Mouse (Mus musculus): Measurements from ENCODE around the gene Snrk. TPM values are rescaled to one million over a fixed set of nuclear protein-coding genes. Genes with fewer than 3 reads are reported as not detected.

Gene Snrk
- total and polyA plus RNA-seq, 3 experiments: 9.1 to 446 (median 10.7) TPM

DNA sequence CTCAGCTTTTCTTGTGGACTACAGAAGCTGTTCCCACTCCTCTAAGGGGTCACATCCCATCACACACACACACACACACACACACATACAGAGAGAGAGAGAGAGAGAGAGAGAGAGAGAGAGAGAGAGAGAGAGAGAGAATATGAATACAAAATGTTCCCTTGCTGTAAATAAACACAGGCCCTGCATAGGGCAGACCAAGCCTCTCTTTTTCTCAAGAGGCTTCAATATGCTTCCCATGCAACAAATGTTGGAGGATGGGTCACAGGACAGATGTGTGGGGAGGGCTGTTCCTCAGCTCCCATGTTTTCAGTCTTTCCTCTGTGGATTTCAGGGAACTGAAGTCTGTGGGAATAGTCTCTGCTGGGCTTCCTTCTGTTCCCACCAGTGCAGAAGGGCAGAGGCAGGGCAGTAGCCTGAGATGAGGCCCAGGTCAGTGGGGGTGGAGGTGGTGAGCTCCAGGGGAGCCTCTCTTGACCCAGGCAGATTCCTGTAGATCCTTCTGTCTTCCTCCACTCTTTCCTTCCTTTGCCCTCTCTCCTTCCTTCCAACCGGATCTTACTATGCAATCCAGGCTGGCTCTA lies 69.7 kb downstream of the Snrk start:
- no peaks in the 10 kb centered on the region for H3K36me3 ChIP-seq (ENCODE audit: control insufficient read depth in 1 of 2, insufficient read depth in 2 of 2, low read length in 2 of 2)
- no peaks in the 10 kb centered on the region for H3K27me3 ChIP-seq (ENCODE audit: control insufficient read depth in 1 of 2, insufficient read depth in 2 of 2, low read length in 2 of 2)
- no peak for TF ChIP-seq BHLHE40 (IDR thresholded peaks at IDR 0.05; ENCODE audit: borderline replicate concordance, low read depth, low read length)
- TF ChIP-seq RAD21 (IDR thresholded peaks at IDR 0.05; ENCODE audit: low read depth, low read length): no peak
- no peak for TF ChIP-seq ZC3H11A (IDR thresholded peaks at IDR 0.05; ENCODE audit: low read depth, low read length)
- no peak for TF ChIP-seq POLR2AphosphoS2 (IDR thresholded peaks at IDR 0.05; ENCODE audit: low read length)
- TF ChIP-seq MAFK (IDR thresholded peaks at IDR 0.05; ENCODE audit: borderline replicate concordance, low read depth, low read length): no peak
- no peak for TF ChIP-seq TAL1 (IDR thresholded peaks at IDR 0.05; ENCODE audit: low read length)
- no peak for TF ChIP-seq KAT2A (conservative IDR thresholded peaks at IDR 0.05; ENCODE audit: low read depth, low read length)
- no peak for TF ChIP-seq GATA1 (IDR thresholded peaks at IDR 0.05; ENCODE audit: low read depth, low read length)
- no peak overlapping the region for H3K27ac ChIP-seq (ENCODE audit: control insufficient read depth, low read depth, low read length)
- no peaks in the 10 kb centered on the region for H3K79me2 ChIP-seq (ENCODE audit: control insufficient read depth, insufficient read depth, low read length, poor library complexity)
- no peak overlapping the region for H3K4me3 ChIP-seq (ENCODE audit: control insufficient read depth in 1 of 2, insufficient read depth in 1 of 2, low read depth in 2 of 2, low read length in 2 of 2)
- no peak for DNase-seq (ENCODE audit: low read depth, low spot score)
- H3K4me1 ChIP-seq (ENCODE audit: control insufficient read depth in 1 of 2, insufficient read depth in 2 of 2, low read length in 2 of 2): no peaks in the 10 kb centered on the region
- H3K9ac ChIP-seq (ENCODE audit: control insufficient read depth, low read depth, low read length, poor library complexity, severe bottlenecking): no peak overlapping the region
- no peaks in the 10 kb centered on the region for H3K9me3 ChIP-seq (replicated peaks; ENCODE audit: insufficient read depth, low read length)

DNA sequence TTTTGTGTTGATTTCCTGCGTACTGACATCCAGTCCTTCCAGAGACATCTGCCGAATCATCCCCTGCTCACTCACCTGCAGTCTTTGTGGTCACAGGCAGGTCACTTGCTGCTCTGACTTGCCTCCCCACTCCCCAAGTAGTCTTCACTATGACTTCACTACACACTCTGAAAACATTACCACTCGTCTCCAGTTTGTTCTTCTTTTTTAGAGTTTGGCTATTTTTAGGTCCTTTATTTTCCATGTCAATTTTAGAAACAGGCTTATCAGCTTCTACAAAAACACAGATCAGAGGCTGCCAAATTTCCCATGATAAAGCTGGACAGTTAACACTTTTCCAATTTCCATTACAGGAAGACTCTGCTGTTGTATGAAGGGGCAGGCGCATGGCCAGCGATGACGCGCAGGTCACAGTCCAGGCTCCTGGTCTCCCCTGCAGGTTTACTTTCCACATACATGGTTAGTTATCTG lies 70.4 kb downstream of the Snrk start:
- Histone ChIP-seq H3K9ac (ENCODE audit: control insufficient read depth, low read depth, low read length, poor library complexity, severe bottlenecking) (no peak overlapping the region), H3K27me3 (ENCODE audit: control insufficient read depth in 1 of 2, insufficient read depth in 2 of 2, low read length in 2 of 2) (no peaks in the 10 kb centered on the region), H3K79me2 (ENCODE audit: control insufficient read depth, insufficient read depth, low read length, poor library complexity) (no peaks in the 10 kb centered on the region), H3K4me1 (ENCODE audit: control insufficient read depth in 1 of 2, insufficient read depth in 2 of 2, low read length in 2 of 2) (no peaks in the 10 kb centered on the region), H3K9me3 (replicated peaks; ENCODE audit: insufficient read depth, low read length) (no peaks in the 10 kb centered on the region), H3K27ac (ENCODE audit: control insufficient read depth, low read depth, low read length) (no peak overlapping the region), H3K4me3 (ENCODE audit: control insufficient read depth in 1 of 2, insufficient read depth in 1 of 2, low read depth in 2 of 2, low read length in 2 of 2) (no peak overlapping the region), H3K36me3 (ENCODE audit: control insufficient read depth in 1 of 2, insufficient read depth in 2 of 2, low read length in 2 of 2) (no peaks in the 10 kb centered on the region)
- TF ChIP-seq MEF2A (IDR thresholded peaks at IDR 0.05; ENCODE audit: extremely low read depth, insufficient replicate concordance, low read depth, low read length, poor library complexity, severe bottlenecking) (peak; percentile 48; the same call in 1 of the 2 replicates), KAT2A (conservative IDR thresholded peaks at IDR 0.05; ENCODE audit: low read depth, low read length) (no peak), MAX (IDR thresholded peaks at IDR 0.05; ENCODE audit: low read length) (no peak)
- no peak for DNase-seq (ENCODE audit: low read depth, low spot score)

DNA sequence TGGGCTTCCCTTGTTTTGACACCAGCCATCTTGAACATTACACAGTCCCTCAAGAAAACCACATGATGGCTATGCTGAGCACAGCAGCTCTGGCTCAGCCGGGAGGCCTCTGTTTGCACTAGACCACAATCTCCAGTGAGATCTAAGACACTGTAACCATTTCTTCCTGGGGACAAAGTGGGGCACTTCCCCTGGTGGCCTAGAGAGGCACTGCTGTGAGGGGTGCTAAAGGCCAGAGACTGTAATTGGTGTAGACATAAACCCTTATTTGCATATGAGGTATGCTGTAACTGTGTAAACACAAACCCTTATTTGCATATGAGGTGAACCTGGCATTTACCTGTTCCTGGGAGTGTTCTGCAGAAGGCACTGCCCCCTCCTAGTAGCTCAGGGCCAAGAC lies 71.7 kb downstream of the Snrk start:
- Histone ChIP-seq H3K9me3 (replicated peaks; ENCODE audit: insufficient read depth, low read length) (no peaks in the 10 kb centered on the region), H3K27me3 (ENCODE audit: control insufficient read depth in 1 of 2, insufficient read depth in 2 of 2, low read length in 2 of 2) (no peaks in the 10 kb centered on the region), H3K27ac (ENCODE audit: control insufficient read depth, low read depth, low read length) (no peak overlapping the region), H3K9ac (ENCODE audit: control insufficient read depth, low read depth, low read length, poor library complexity, severe bottlenecking) (no peak overlapping the region), H3K4me3 (ENCODE audit: control insufficient read depth in 1 of 2, insufficient read depth in 1 of 2, low read depth in 2 of 2, low read length in 2 of 2) (no peak overlapping the region), H3K36me3 (ENCODE audit: control insufficient read depth in 1 of 2, insufficient read depth in 2 of 2, low read length in 2 of 2) (no peaks in the 10 kb centered on the region), H3K79me2 (ENCODE audit: control insufficient read depth, insufficient read depth, low read length, poor library complexity) (no peaks in the 10 kb centered on the region), H3K4me1 (ENCODE audit: control insufficient read depth in 1 of 2, insufficient read depth in 2 of 2, low read length in 2 of 2) (no peaks in the 10 kb centered on the region)
- no peak for TF ChIP-seq GABPA (IDR thresholded peaks at IDR 0.05; ENCODE audit: low read depth, low read length)
- TF ChIP-seq SMC3 (IDR thresholded peaks at IDR 0.05; ENCODE audit: low read depth, low read length): peak; percentile 16; the same call in 1 of the 2 replicates
- no peak for TF ChIP-seq HCFC1 (IDR thresholded peaks at IDR 0.05; ENCODE audit: low read depth, low read length)
- TF ChIP-seq MAFK (IDR thresholded peaks at IDR 0.05; ENCODE audit: borderline replicate concordance, low read depth, low read length): no peak
- TF ChIP-seq EP300 (IDR thresholded peaks at IDR 0.05; ENCODE audit: low read depth in 1 of 2, low read length in 2 of 2): no peak
- no peak for TF ChIP-seq CHD2 (IDR thresholded peaks at IDR 0.05; ENCODE audit: low read length)
- TF ChIP-seq CTCF (IDR thresholded peaks at IDR 0.05 in 2 of 3, conservative IDR thresholded peaks at IDR 0.05 in 1 of 3; ENCODE audit: control insufficient read depth in 1 of 3, insufficient read depth in 1 of 3, low read depth in 2 of 3, low read length in 3 of 3, poor library complexity in 1 of 3, severe bottlenecking in 1 of 3): peak; percentile 12 to 63 (median 45); a peak in 4 of 6 replicates
- TF ChIP-seq GATA1 (IDR thresholded peaks at IDR 0.05; ENCODE audit: low read depth, low read length): peak; percentile 23; the same call in 1 of the 2 replicates
- TF ChIP-seq CHD1 (IDR thresholded peaks at IDR 0.05; ENCODE audit: low read depth, low read length): no peak
- DNase-seq (ENCODE audit: low read depth, low spot score): peak; percentile 55
